Mouse (Mus musculus) layer of hippocampus, adult 6 months (tissue): Measurements from ENCODE around the gene Hykk. TPM values are rescaled to one million over a fixed set of nuclear protein-coding genes. Genes with fewer than 3 reads are reported as not detected.

ENCODE experiments used
- long read RNA-seq, 2 experiments: library from polyadenylated mRNA; unstranded; transcript quantifications; one replicate each; pipeline ENCODE4 v2.0.0; 2019 to 2020
- polyA plus RNA-seq: library from polyadenylated mRNA; unstranded; fragments of <200 nt; fragmentation: Nextera tagmentation; gene quantifications from 2 replicates; pipeline ENCODE4 v1.2.3, GENCODE M21; 2021

The Hykk gene
- 0.87 and 1.1 TPM in 2 replicates for polyA plus RNA-seq
- long read RNA-seq, experiment 1 = 0 reads
- long read RNA-seq, experiment 2, full-length matches to known transcripts = 1 of 5 reads
- long read RNA-seq, experiment 2, partial matches to known transcripts = 2 of 5 reads
- long read RNA-seq, experiment 2, other reads (novel, unspliced or antisense) = 2 of 5 reads

GRCm38 (mm10) chr9:54917010-54917677 lies at the start of gene Hykk:
TSS of gene Hykk (plus strand) at chr9:54917283.

DNA sequence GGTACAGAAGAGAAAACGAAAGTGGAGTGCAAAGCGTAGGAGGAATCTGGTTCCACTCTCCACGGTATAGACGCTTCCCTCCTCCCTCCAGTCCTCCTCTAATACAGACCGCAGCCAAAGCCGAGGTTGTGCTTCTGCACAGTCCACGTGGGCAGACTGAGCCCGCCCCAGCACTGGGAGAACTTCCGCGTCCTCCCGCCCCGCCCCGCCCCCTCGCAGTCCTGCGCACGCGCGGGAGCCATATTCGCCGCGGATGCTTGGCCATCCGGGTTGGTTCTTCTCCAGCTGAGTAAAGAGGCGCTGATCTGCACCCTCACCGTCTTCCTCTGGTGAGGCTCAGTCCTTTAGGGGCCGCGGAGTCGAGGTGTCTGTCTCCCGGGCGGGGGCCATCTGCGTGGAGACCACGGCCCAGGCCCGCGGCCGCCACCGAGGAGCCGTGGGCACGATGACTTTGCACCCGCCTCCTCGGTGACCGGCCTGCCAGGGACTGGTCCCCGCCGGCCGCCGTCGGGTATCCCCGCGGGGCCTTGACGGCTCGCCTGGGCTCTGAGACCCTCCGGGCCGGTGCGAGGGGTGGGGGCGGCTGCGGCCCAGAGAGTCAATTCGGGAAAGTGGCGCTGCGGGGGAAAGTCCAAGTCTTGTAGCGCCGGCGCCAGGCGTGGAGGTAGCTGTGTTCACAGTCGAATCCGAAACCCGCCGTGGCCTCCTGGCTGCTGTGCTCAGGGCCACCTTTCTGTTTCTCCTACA lies 33.7 kb downstream of the Hykk start, which contains the start of the genes Psma4 and AY074887:
Gene Psma4, plus strand, starts transcription at position 216 of the 747 bp plus-strand sequence.
Gene AY074887, minus strand, starts transcription at position 424 of the 747 bp plus-strand sequence.

DNA sequence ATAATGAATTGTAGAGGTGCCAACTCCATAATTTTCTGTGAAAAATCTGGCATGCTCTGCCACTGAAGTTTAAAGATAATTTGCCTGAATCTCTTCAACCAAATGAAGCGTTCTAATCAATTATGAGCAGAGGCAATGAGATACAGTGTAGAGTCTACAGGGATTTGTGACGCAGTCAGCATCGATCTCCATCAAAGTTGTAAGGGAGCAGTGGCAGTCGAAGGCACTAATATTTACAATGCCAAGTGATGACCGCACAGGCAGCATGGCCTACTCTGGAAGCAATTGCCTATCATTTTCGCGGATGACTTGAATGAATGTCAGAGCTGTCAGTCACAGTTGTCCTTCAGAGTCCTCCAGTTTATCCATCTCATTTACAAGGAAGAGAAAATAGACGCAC lies 63.6 kb downstream of the Hykk start, which contains the start of gene Chrna5:
Gene Chrna5, plus strand, starts transcription at position 207 of the 400 bp plus-strand sequence.

Other genes starting within 250 kb of the Hykk start
- 9.6 and 9.9 TPM in 2 replicates for gene Dnaja4, start 218.4 kb upstream of the Hykk start, polyA plus RNA-seq
- 78.7 and 81.5 TPM in 2 replicates for gene Wdr61, start 182.8 kb upstream of the Hykk start, polyA plus RNA-seq
- 1.8 and 2.9 TPM in 2 replicates for gene Crabp1, start 152.5 kb upstream of the Hykk start, polyA plus RNA-seq
- gene Ireb2, start 53.5 kb upstream of the Hykk start, polyA plus RNA-seq = 4.5 and 5.9 TPM in 2 replicates
- 123 and 126 TPM in 2 replicates for gene Psma4, start 33.5 kb downstream of the Hykk start, polyA plus RNA-seq
- 0.48 and 1.1 TPM in 2 replicates for gene AY074887, start 33.7 kb downstream of the Hykk start, polyA plus RNA-seq
- 0.38 and 0.59 TPM in 2 replicates for gene Chrna5, start 63.6 kb downstream of the Hykk start, polyA plus RNA-seq
- 0.20 and 0.33 TPM in 2 replicates for gene Chrna3, start 109.3 kb downstream of the Hykk start, polyA plus RNA-seq
- gene Chrnb4, start 131.5 kb downstream of the Hykk start, polyA plus RNA-seq = 0.35 and 1.3 TPM in 2 replicates
- 23.5 and 23.9 TPM in 2 replicates for gene Ube2q2, start 231.6 kb downstream of the Hykk start, polyA plus RNA-seq